ENCODE assay signal across 28 mouse cellular contexts in genomic region chr9:65107893-65108292, GRCm38 (mm10). TPM values are rescaled to one million over a fixed set of nuclear protein-coding genes. Genes with fewer than 3 reads are reported as not detected.
DNase-seq lines count a peak whose midpoint lies in the region; ATAC-seq and TF ChIP-seq lines count a peak whose summit lies in the region.
"Had no signal": no experiment of that assay in that cellular context is flagged by ENCODE, and none has a peak within 500 bp of the region (broad histone marks: within the 10 kb centered on the region; RNA-seq: fewer than 3 reads in every experiment).

No protein-coding gene starts in this region.

- peak; percentile 15 for DNase-seq in lung, postnatal 0 days (ENCODE audit: low spot score)
- DNase-seq in lung, adult 18-20 months = no peak
- peak; percentile 43 for DNase-seq in stomach, postnatal 0 days (ENCODE audit: low spot score)
- DNase-seq: adrenal gland, postnatal 14 days; B cell, adult 2 months; cerebellum, adult 11-12 months; cerebellum, adult 8-10 months; cerebellum, postnatal 10 days; cerebellum, postnatal 36 days; embryo, embryonic 11 days; gastrocnemius, postnatal 25 days; heart, adult 18-20 months; heart, postnatal 14 days; heart, postnatal 4 days had no signal

- H3K27me3 ChIP-seq in lung, postnatal 0 days (replicated peaks; ENCODE audit: insufficient read depth, low read length) = no peaks in the 10 kb centered on the region
- no peaks in the 10 kb centered on the region for H3K27me3 ChIP-seq in stomach, embryonic 14.5 days (ENCODE audit: control insufficient read depth, insufficient read depth, low read length)
- no peaks in the 10 kb centered on the region for H3K27me3 ChIP-seq in stomach, postnatal 0 days (ENCODE audit: control insufficient read depth, insufficient read depth, low read length)
- H3K27me3 ChIP-seq in midbrain, embryonic 15.5 days (replicated peaks) = no peaks in the 10 kb centered on the region
- H3K27me3 ChIP-seq in heart, embryonic 11.5 days (ENCODE audit: control insufficient read depth, insufficient read depth, low read length) = peaks cover 8% of the 10 kb centered on the region; the same call in 1 of the 2 replicates
- H3K27me3 ChIP-seq: CH12.LX; embryonic facial prominence, embryonic 13.5 days; forebrain, embryonic 12.5 days; forebrain, embryonic 15.5 days; hindbrain, embryonic 12.5 days had no signal

- no peak overlapping the region for H3K9ac ChIP-seq in lung, postnatal 0 days (replicated peaks; ENCODE audit: low read depth)
- H3K9ac ChIP-seq in stomach, embryonic 14.5 days (replicated peaks; ENCODE audit: low read depth, low read length) = no peak overlapping the region
- no peak overlapping the region for H3K9ac ChIP-seq in stomach, postnatal 0 days (ENCODE audit: low read length)
- H3K9ac ChIP-seq in midbrain, embryonic 15.5 days = no peak overlapping the region
- no peak overlapping the region for H3K9ac ChIP-seq in heart, embryonic 11.5 days (ENCODE audit: low read depth, low read length)
- H3K9ac ChIP-seq: embryonic facial prominence, embryonic 13.5 days; forebrain, embryonic 12.5 days; forebrain, embryonic 15.5 days; heart, embryonic 13.5 days; hindbrain, embryonic 12.5 days had no signal

- H3K4me2 ChIP-seq in lung, postnatal 0 days (replicated peaks; ENCODE audit: low read depth, low read length) = no peak overlapping the region
- no peak overlapping the region for H3K4me2 ChIP-seq in stomach, embryonic 14.5 days (replicated peaks; ENCODE audit: low read depth, low read length)
- H3K4me2 ChIP-seq in stomach, postnatal 0 days (replicated peaks; ENCODE audit: low read depth) = no peak overlapping the region
- H3K4me2 ChIP-seq in midbrain, embryonic 15.5 days = no peak overlapping the region
- H3K4me2 ChIP-seq in heart, embryonic 11.5 days = no peak overlapping the region
- H3K4me2 ChIP-seq: embryonic facial prominence, embryonic 13.5 days; forebrain, embryonic 12.5 days; forebrain, embryonic 15.5 days; heart, embryonic 13.5 days had no signal

- no peak overlapping the region for H3K27ac ChIP-seq in lung, postnatal 0 days (ENCODE audit: low read length)
- no peak overlapping the region for H3K27ac ChIP-seq in stomach, embryonic 14.5 days (ENCODE audit: low read length)
- peak overlapping the region; percentile 31; the same call in 1 of the 2 replicates for H3K27ac ChIP-seq in stomach, postnatal 0 days (replicated peaks)
- H3K27ac ChIP-seq in midbrain, embryonic 15.5 days = no peak overlapping the region
- no peak overlapping the region for H3K27ac ChIP-seq in heart, embryonic 11.5 days (ENCODE audit: low read depth, low read length)
- H3K27ac ChIP-seq: heart, embryonic 13.5 days had no signal

- H3K9me3 ChIP-seq in lung, postnatal 0 days (ENCODE audit: low read length) = no peaks in the 10 kb centered on the region
- H3K9me3 ChIP-seq in stomach, embryonic 14.5 days (ENCODE audit: control insufficient read depth, low read depth, low read length) = no peaks in the 10 kb centered on the region
- no peaks in the 10 kb centered on the region for H3K9me3 ChIP-seq in stomach, postnatal 0 days (ENCODE audit: control insufficient read depth, low read length)
- no peaks in the 10 kb centered on the region for H3K9me3 ChIP-seq in midbrain, embryonic 15.5 days
- H3K9me3 ChIP-seq in heart, embryonic 11.5 days (replicated peaks; ENCODE audit: control insufficient read depth, low read length) = no peaks in the 10 kb centered on the region
- H3K9me3 ChIP-seq: embryonic facial prominence, embryonic 10.5 days; embryonic facial prominence, embryonic 13.5 days; forebrain, embryonic 12.5 days; forebrain, embryonic 15.5 days; G1E; heart, embryonic 13.5 days; hindbrain, embryonic 12.5 days had no signal

- H3K4me1 ChIP-seq in lung, postnatal 0 days (ENCODE audit: insufficient read depth, low read depth, low read length) = peaks cover 16% of the 10 kb centered on the region
- peaks cover 31% of the 10 kb centered on the region for H3K4me1 ChIP-seq in stomach, embryonic 14.5 days (ENCODE audit: control insufficient read depth, insufficient read depth, low read length)
- H3K4me1 ChIP-seq in stomach, postnatal 0 days (replicated peaks; ENCODE audit: control insufficient read depth, insufficient read depth) = peaks cover 8% of the 10 kb centered on the region; the same call in 1 of the 2 replicates
- peaks cover 24% of the 10 kb centered on the region for H3K4me1 ChIP-seq in midbrain, embryonic 15.5 days
- H3K4me1 ChIP-seq in heart, embryonic 11.5 days (ENCODE audit: control insufficient read depth, insufficient read depth, low read length) = peaks cover 9% of the 10 kb centered on the region; the same call in 1 of the 2 replicates

- no peak overlapping the region for H3K4me3 ChIP-seq in lung, postnatal 0 days (ENCODE audit: low read depth, low read length)
- no peak overlapping the region for H3K4me3 ChIP-seq in stomach, embryonic 14.5 days (ENCODE audit: low read depth, low read length)
- no peak overlapping the region for H3K4me3 ChIP-seq in stomach, postnatal 0 days (ENCODE audit: low read depth, low read length)
- H3K4me3 ChIP-seq in midbrain, embryonic 15.5 days = no peak overlapping the region
- H3K4me3 ChIP-seq in heart, embryonic 11.5 days (ENCODE audit: low read depth, low read length) = no peak overlapping the region
- H3K4me3 ChIP-seq: embryonic facial prominence, embryonic 10.5 days; embryonic facial prominence, embryonic 13.5 days; erythroblast, embryonic 14.5 days; forebrain, embryonic 12.5 days; forebrain, embryonic 15.5 days; heart, embryonic 13.5 days; hindbrain, embryonic 12.5 days had no signal

- H3K36me3 ChIP-seq in lung, postnatal 0 days (ENCODE audit: insufficient read depth, low read length) = no peaks in the 10 kb centered on the region
- no peaks in the 10 kb centered on the region; the same call in 1 of the 2 replicates for H3K36me3 ChIP-seq in stomach, embryonic 14.5 days (ENCODE audit: control insufficient read depth, insufficient read depth, low read length)
- no peaks in the 10 kb centered on the region for H3K36me3 ChIP-seq in stomach, postnatal 0 days (ENCODE audit: control insufficient read depth, insufficient read depth, low read length)
- no peaks in the 10 kb centered on the region for H3K36me3 ChIP-seq in midbrain, embryonic 15.5 days (replicated peaks)
- H3K36me3 ChIP-seq in heart, embryonic 11.5 days (ENCODE audit: control insufficient read depth, insufficient read depth, low read length) = no peaks in the 10 kb centered on the region
- H3K36me3 ChIP-seq: embryonic facial prominence, embryonic 10.5 days; embryonic facial prominence, embryonic 13.5 days; forebrain, embryonic 12.5 days; forebrain, embryonic 15.5 days; G1E; heart, embryonic 13.5 days; hindbrain, embryonic 12.5 days had no signal

- no peak for TF ChIP-seq CTCF in lung, postnatal 0 days (IDR thresholded peaks at IDR 0.05)
- no peak for TF ChIP-seq CTCF in stomach, postnatal 0 days (IDR thresholded peaks at IDR 0.05; ENCODE audit: low read depth)

- no peak for ATAC-seq in lung, postnatal 0 days
- ATAC-seq in stomach, embryonic 14.5 days (ENCODE audit: insufficient number of reproducible peaks, insufficient read depth, low FRiP score, low read depth) = peak; percentile 68
- ATAC-seq in stomach, postnatal 0 days (ENCODE audit: low FRiP score, low TSS enrichment) = peak; percentile 68
- no peak for ATAC-seq in midbrain, embryonic 15.5 days (replicated peaks)
- ATAC-seq in heart, embryonic 11.5 days (replicated peaks; ENCODE audit: insufficient number of reproducible peaks, low FRiP score, low TSS enrichment) = no peak
- ATAC-seq: forebrain, embryonic 15.5 days; hindbrain, embryonic 16.5 days; Patski had no signal

- no peak for TF ChIP-seq EP300 in lung, postnatal 0 days (IDR thresholded peaks at IDR 0.05)
- no peak for TF ChIP-seq EP300 in stomach, postnatal 0 days (optimal IDR thresholded peaks at IDR 0.05)

- 32% methylated on average over 1 of the region's 1 CpGs for WGBS in lung, postnatal 0 days
- 55% methylated on average over 1 of the region's 1 CpGs for WGBS in stomach, embryonic 14.5 days
- WGBS in stomach, postnatal 0 days = 48% methylated on average over 1 of the region's 1 CpGs
- WGBS in midbrain, embryonic 15.5 days = 89% methylated on average over 1 of the region's 1 CpGs
- WGBS in heart, embryonic 11.5 days (ENCODE audit: insufficient replicate concordance) = 72% methylated on average over 1 of the region's 1 CpGs

RNA-seq across cellular contexts. Expression of gene Igdcc4, which starts 6.6 kb away (rescaled TPM):
- polyA plus RNA-seq in lung, postnatal 0 days (2015; fragmentation: Nextera tagmentation; extraction: Ambion mirVana) = 1.7 and 1.8 TPM in 2 replicates
- 42.4 and 43.3 TPM in 2 replicates for polyA plus RNA-seq in stomach, embryonic 14.5 days (2014; fragmentation: Nextera tagmentation; extraction: Ambion mirVana)
- polyA plus RNA-seq in stomach, postnatal 0 days (2015; fragmentation: Nextera tagmentation; extraction: Ambion mirVana) = 11.1 and 12.2 TPM in 2 replicates
- polyA plus RNA-seq in midbrain, embryonic 15.5 days (2015; fragmentation: Nextera tagmentation; extraction: Ambion mirVana) = 16.8 and 17.3 TPM in 2 replicates
- 11.4 and 11.8 TPM in 2 replicates for polyA plus RNA-seq in heart, embryonic 11.5 days (2014; fragmentation: Nextera tagmentation; extraction: Ambion mirVana)
- polyA plus RNA-seq: erythroblast, embryonic 14.5 days; G1E had no signal

RNA-seq across cellular contexts. Expression of gene Igdcc3, which starts 33.1 kb away (rescaled TPM):
- 0.33 and 0.67 TPM in 2 replicates for polyA plus RNA-seq in lung, postnatal 0 days (2015; fragmentation: Nextera tagmentation; extraction: Ambion mirVana)
- polyA plus RNA-seq in stomach, embryonic 14.5 days (2014; fragmentation: Nextera tagmentation; extraction: Ambion mirVana) = 2.0 and 2.7 TPM in 2 replicates
- polyA plus RNA-seq in stomach, postnatal 0 days (2015; fragmentation: Nextera tagmentation; extraction: Ambion mirVana) = 0.32 and 0.35 TPM in 2 replicates
- 12.8 and 14.1 TPM in 2 replicates for polyA plus RNA-seq in midbrain, embryonic 15.5 days (2015; fragmentation: Nextera tagmentation; extraction: Ambion mirVana)
- polyA plus RNA-seq in heart, embryonic 11.5 days (2014; fragmentation: Nextera tagmentation; extraction: Ambion mirVana) = 6.3 and 6.8 TPM in 2 replicates
- polyA plus RNA-seq: erythroblast, embryonic 14.5 days; G1E; Patski had no signal

Comparison
In these comparisons a context has a peak if more than half of its experiments do, and no peak if none do; other contexts are left out.
1. DNase-seq: peak in lung, postnatal 0 days (single experiment) and stomach, postnatal 0 days (single experiment); none in lung, adult 18-20 months (0 of 2).
2. ATAC-seq: peak in stomach, embryonic 14.5 days (single experiment) and stomach, postnatal 0 days (single experiment); none in lung, postnatal 0 days (single experiment), midbrain, embryonic 15.5 days (single experiment) and heart, embryonic 11.5 days (single experiment).